Mouse (Mus musculus) adrenal gland, postnatal 10 days (tissue): ENCODE results near the gene Homer2. TPM values are rescaled to one million over a fixed set of nuclear protein-coding genes. Genes with fewer than 3 reads are reported as not detected.

ENCODE experiments used
- DNase-seq: peaks from one replicate; pipeline ENCODE4 v3.0.0; 2021; ENCODE audit warnings: mixed read lengths
- total RNA-seq, 2 experiments: library from RNA; stranded (reverse); gene quantifications; 2 replicates each; pipeline ENCODE4 v1.2.3; 2021

Gene Homer2
- total RNA-seq, 2 experiments from 2014 or later: 4.1 to 8.3 TPM

GRCm38 (mm10) chr7:81585326-81585725 lies 122.0 kb downstream of the Homer2 start:
- DNase-seq: no peak

GRCm38 (mm10) chr7:81583512-81583911 lies 123.8 kb downstream of the Homer2 start:
- DNase-seq: no peak

GRCm38 (mm10) chr7:81579312-81579711 lies 128.0 kb downstream of the Homer2 start:
- DNase-seq: no peak

GRCm38 (mm10) chr7:81578413-81578812 lies 128.9 kb downstream of the Homer2 start:
- DNase-seq: no peak

- no peak for DNase-seq
These were observed 129.5 kb downstream of the Homer2 start for GRCm38 (mm10) chr7:81577872-81578271.

GRCm38 (mm10) chr7:81575606-81576005 lies 131.7 kb downstream of the Homer2 start:
- DNase-seq: no peak

- DNase-seq: no peak
These were observed 133.5 kb downstream of the Homer2 start for GRCm38 (mm10) chr7:81573821-81574220.

GRCm38 (mm10) chr7:81573397-81573796 lies 133.9 kb downstream of the Homer2 start:
- peak; percentile 57 for DNase-seq

GRCm38 (mm10) chr7:81572610-81573268 lies 134.6 kb downstream of the Homer2 start:
- DNase-seq: no peak

- DNase-seq: peak; percentile 54
These were observed 135.3 kb downstream of the Homer2 start for GRCm38 (mm10) chr7:81571941-81572441.

GRCm38 (mm10) chr7:81571108-81571940 lies 136.0 kb downstream of the Homer2 start, which contains the start of gene Whamm:
TSS of gene Whamm (plus strand) at chr7:81571266.
- peak; percentile 95 for DNase-seq

- no peak for DNase-seq
These were observed 136.6 kb downstream of the Homer2 start for GRCm38 (mm10) chr7:81570752-81571107.

- no peak for DNase-seq
These were observed 137.1 kb downstream of the Homer2 start for GRCm38 (mm10) chr7:81570271-81570670.

- DNase-seq: no peak
These were observed 137.5 kb downstream of the Homer2 start for GRCm38 (mm10) chr7:81569851-81570250.

GRCm38 (mm10) chr7:81567396-81567795 lies 139.9 kb downstream of the Homer2 start:
- DNase-seq: no peak

- DNase-seq: no peak
These were observed 140.4 kb downstream of the Homer2 start, which contains the start of gene Fsd2 for GRCm38 (mm10) chr7:81566892-81567291. TSS of gene Fsd2 (minus strand) at chr7:81566944.

- DNase-seq: no peak
These were observed 141.0 kb downstream of the Homer2 start for GRCm38 (mm10) chr7:81566332-81566731.

GRCm38 (mm10) chr7:81565381-81566055 lies 141.8 kb downstream of the Homer2 start:
- DNase-seq: no peak

- DNase-seq: no peak
These were observed 142.6 kb downstream of the Homer2 start for GRCm38 (mm10) chr7:81564766-81565165.

GRCm38 (mm10) chr7:81563506-81564015 lies 143.8 kb downstream of the Homer2 start:
- no peak for DNase-seq

- no peak for DNase-seq
These were observed 146.1 kb downstream of the Homer2 start for GRCm38 (mm10) chr7:81561211-81561610.
